Mouse (Mus musculus) kidney, embryonic 14.5 days (tissue): ENCODE results near the gene C8g. TPM values are rescaled to one million over a fixed set of nuclear protein-coding genes. Genes with fewer than 3 reads are reported as not detected.

Experiments used
- ATAC-seq: fragments of 200-750 bp; cut with Nextera tagmentation; 2 replicates; pipeline ENCODE4 v1.8.0; 2017; ENCODE audit warnings: moderate number of reproducible peaks, mild to moderate bottlenecking, moderate TSS enrichment, moderate library complexity; ENCODE audit not compliant: low FRiP score, low TSS enrichment
- H3K27ac ChIP-seq: fragments of 300-500 bp; sonication (generic); 2 replicates; pipeline ENCODE4 v1.5.1; 2014; ENCODE audit warnings: low read depth, mild to moderate bottlenecking, low read length, moderate library complexity, mixed read lengths
- H3K27me3 ChIP-seq: fragments of 300-500 bp; sonication (generic); 2 replicates; pipeline ENCODE4 v1.6.1; 2014; ENCODE audit warnings: mild to moderate bottlenecking, low read length; ENCODE audit not compliant: control insufficient read depth, insufficient read depth
- H3K36me3 ChIP-seq: fragments of 300-500 bp; sonication (generic); 2 replicates; pipeline ENCODE4 v1.6.1; 2014; ENCODE audit warnings: low read length, mixed read lengths; ENCODE audit not compliant: control insufficient read depth, insufficient read depth
- H3K4me1 ChIP-seq: fragments of 300-500 bp; sonication (generic); 2 replicates; pipeline ENCODE4 v1.6.1; 2014; ENCODE audit warnings: low read length, mixed read lengths; ENCODE audit not compliant: control insufficient read depth, insufficient read depth
- H3K4me2 ChIP-seq: fragments of 300-500 bp; sonication (generic); replicated peaks from 2 replicates; pipeline ENCODE4 v1.6.1; 2014; ENCODE audit warnings: low read depth, mild to moderate bottlenecking, low read length
- H3K4me3 ChIP-seq: fragments of 300-500 bp; sonication (generic); 2 replicates; pipeline ENCODE4 v1.5.1; 2014; ENCODE audit warnings: mild to moderate bottlenecking, low read length
- H3K9ac ChIP-seq: fragments of 300-500 bp; sonication (generic); 2 replicates; pipeline ENCODE4 v1.6.1; 2014; ENCODE audit warnings: low read depth, mild to moderate bottlenecking, low read length, moderate library complexity
- H3K9me3 ChIP-seq: fragments of 300-500 bp; sonication (generic); 2 replicates; pipeline ENCODE4 v1.6.1; 2016; ENCODE audit warnings: low read length; ENCODE audit not compliant: control insufficient read depth
- WGBS: fragments of 180-500 bp; shearing (Covaris S2); extraction: QIAGEN DNeasy Blood & Tissue Kit; methylation state at CpG from one replicate; pipeline ENCODE4 v1.1.7; 2014; 5-methylcytosine and 5-hydroxymethylcytosine counted together
- polyA plus RNA-seq: library from polyadenylated mRNA; unstranded; fragments of >200 nt; fragmentation: Nextera tagmentation; extraction: Ambion mirVana; gene quantifications from 2 replicates; pipeline ENCODE4 v1.2.1, GENCODE M21; 2014

C8g gene
- polyA plus RNA-seq, 1 experiment from 2014 or later, result 9.8 TPM

- Histone ChIP-seq H3K4me2 (no peak overlapping the region), H3K4me3 (no peak overlapping the region), H3K27ac (no peak overlapping the region), H3K27me3 (no peaks in the 10 kb centered on the region), H3K9ac (no peak overlapping the region), H3K9me3 (no peaks in the 10 kb centered on the region), H3K4me1 (peaks cover 12% of the 10 kb centered on the region), H3K36me3 (peaks cover 22% of the 10 kb centered on the region; the same call in 1 of the 2 replicates)
- ATAC-seq, result no peak
- WGBS, result 96% methylated on average over 17 of the region's 19 CpGs
Measured at GRCm38 (mm10) chr2:25504538-25504937, 3.0 kb upstream of the C8g start.

GRCm38 (mm10) chr2:25502726-25503125, 1.2 kb upstream of the C8g start:
- Histone ChIP-seq H3K27ac (no peak overlapping the region), H3K9ac (no peak overlapping the region), H3K27me3 (no peaks in the 10 kb centered on the region), H3K9me3 (no peaks in the 10 kb centered on the region), H3K36me3 (peaks cover 22% of the 10 kb centered on the region; the same call in 1 of the 2 replicates), H3K4me2 (no peak overlapping the region), H3K4me1 (peaks cover 17% of the 10 kb centered on the region), H3K4me3 (no peak overlapping the region)
- ATAC-seq, result no peak
- WGBS, result 86% methylated on average over 3 of the region's 3 CpGs

- H3K27me3 ChIP-seq, result no peaks in the 10 kb centered on the region
- peaks cover 19% of the 10 kb centered on the region; the same call in 1 of the 2 replicates for H3K36me3 ChIP-seq
- H3K9me3 ChIP-seq, result no peaks in the 10 kb centered on the region
- H3K4me3 ChIP-seq, result peak within 1 kb of the TSS; percentile 66
- peak; percentile 91 for ATAC-seq
- WGBS, result under 1% methylated on average over 42 of the region's 44 CpGs
- peak within 1 kb of the TSS; percentile 82 for H3K4me2 ChIP-seq
- H3K4me1 ChIP-seq, result peaks cover 23% of the 10 kb centered on the region
- H3K27ac ChIP-seq, result peak within 1 kb of the TSS; percentile 71; the same call in 1 of the 2 replicates
- peak within 1 kb of the TSS; percentile 94 for H3K9ac ChIP-seq
Measured at GRCm38 (mm10) chr2:25500576-25501405, 728 bp downstream of the C8g start, which contains the start of gene Fbxw5. Gene Fbxw5, plus strand, starts transcription at chr2:25500750.

- WGBS, result 72% methylated on average over 6 of the region's 6 CpGs
- Histone ChIP-seq H3K27ac (no peak overlapping the region; the same call in 1 of the 2 replicates), H3K27me3 (no peaks in the 10 kb centered on the region), H3K4me3 (peak overlapping the region; percentile 66), H3K4me1 (peaks cover 23% of the 10 kb centered on the region), H3K36me3 (peaks cover 16% of the 10 kb centered on the region; the same call in 1 of the 2 replicates), H3K9ac (peak overlapping the region; percentile 59), H3K4me2 (peak overlapping the region; percentile 46), H3K9me3 (no peaks in the 10 kb centered on the region)
- ATAC-seq, result peak; percentile 16; the same call in 1 of the 2 replicates
Measured at GRCm38 (mm10) chr2:25500071-25500575, 1.4 kb downstream of the C8g start.

GRCm38 (mm10) chr2:25498622-25499478, 2.7 kb downstream of the C8g start:
- ATAC-seq, result no peak
- no peaks in the 10 kb centered on the region for H3K27me3 ChIP-seq
- 71% methylated on average over 15 of the region's 15 CpGs for WGBS
- H3K9ac ChIP-seq, result no peak overlapping the region
- H3K4me2 ChIP-seq, result no peak overlapping the region
- H3K4me3 ChIP-seq, result no peak overlapping the region
- no peaks in the 10 kb centered on the region for H3K9me3 ChIP-seq
- H3K4me1 ChIP-seq, result peaks cover 23% of the 10 kb centered on the region
- peaks cover 6% of the 10 kb centered on the region; the same call in 1 of the 2 replicates for H3K36me3 ChIP-seq
- no peak overlapping the region; the same call in 1 of the 2 replicates for H3K27ac ChIP-seq

GRCm38 (mm10) chr2:25497846-25498575, 3.5 kb downstream of the C8g start:
- no peak for ATAC-seq
- 60% methylated on average over 6 of the region's 6 CpGs for WGBS
- Histone ChIP-seq H3K4me2 (no peak overlapping the region), H3K27ac (peak overlapping the region; percentile 37; the same call in 1 of the 2 replicates), H3K9me3 (no peaks in the 10 kb centered on the region), H3K4me3 (no peak overlapping the region), H3K9ac (peak overlapping the region; percentile 23; the same call in 1 of the 2 replicates), H3K4me1 (peaks cover 23% of the 10 kb centered on the region), H3K36me3 (no peaks in the 10 kb centered on the region), H3K27me3 (no peaks in the 10 kb centered on the region)

GRCm38 (mm10) chr2:25496462-25496861, 5.1 kb downstream of the C8g start:
- WGBS, result 45% methylated on average over 4 of the region's 4 CpGs
- no peak overlapping the region for H3K4me2 ChIP-seq
- ATAC-seq, result no peak

GRCm38 (mm10) chr2:25493476-25493961, 8.0 kb downstream of the C8g start, which contains the start of gene Lcn12:
Gene Lcn12, minus strand, starts transcription at chr2:25493911.
- no peak within 1 kb of the TSS for H3K4me2 ChIP-seq
- H3K27me3 ChIP-seq, result no peaks in the 10 kb centered on the region
- H3K36me3 ChIP-seq, result no peaks in the 10 kb centered on the region
- WGBS, result 83% methylated on average over 5 of the region's 5 CpGs
- H3K4me1 ChIP-seq, result 0 out of 2 replicates have a peak, but pooled peaks cover 11% of the 10 kb centered on the region
- no peak within 1 kb of the TSS for H3K27ac ChIP-seq
- no peaks in the 10 kb centered on the region for H3K9me3 ChIP-seq
- no peak within 1 kb of the TSS for H3K9ac ChIP-seq
- no peak within 1 kb of the TSS for H3K4me3 ChIP-seq
- ATAC-seq, result no peak

More at GRCm38 (mm10) chr2:25496462-25496861, 5.1 kb downstream of the C8g start:
- Histone ChIP-seq H3K4me1 (peaks cover 18% of the 10 kb centered on the region), H3K9ac (no peak overlapping the region), H3K27me3 (no peaks in the 10 kb centered on the region), H3K4me3 (no peak overlapping the region), H3K27ac (no peak overlapping the region), H3K36me3 (no peaks in the 10 kb centered on the region), H3K9me3 (no peaks in the 10 kb centered on the region)
